Mouse (Mus musculus) ovary, adult 18-20 months (tissue): ENCODE measurements at regions not wholly inside any gene's neighbourhood (a gene's known extent, or its start where the extent isn't known, plus 50 kb on each side); places are given as distances from the start of the nearest gene placed in this dataset.

Experiments
- DNase-seq: peaks from one replicate; pipeline ENCODE4 v3.0.0; 2022; ENCODE audit warnings: low spot score, mixed read lengths

GRCm38 (mm10) chr9:49948546-49948945 is 149.8 kb upstream of the Ncam1 start:
- no peak for DNase-seq

GRCm38 (mm10) chr9:49946857-49947256 is 148.1 kb upstream of the Ncam1 start:
- no peak for DNase-seq

- no peak for DNase-seq
These were observed 137.0 kb upstream of the Ncam1 start for GRCm38 (mm10) chr9:49935555-49936376.

- no peak for DNase-seq
These were observed 129.4 kb upstream of the Ncam1 start for GRCm38 (mm10) chr9:49928041-49928656.

- no peak for DNase-seq
These were observed 128.6 kb upstream of the Ncam1 start for GRCm38 (mm10) chr9:49927281-49927680.

GRCm38 (mm10) chr9:49925796-49926195 is 127.1 kb upstream of the Ncam1 start:
- DNase-seq: no peak

- no peak for DNase-seq
These were observed 125.3 kb upstream of the Ncam1 start for GRCm38 (mm10) chr9:49923981-49924501.

- DNase-seq: no peak
These were observed 124.0 kb upstream of the Ncam1 start for GRCm38 (mm10) chr9:49922770-49923169.

- no peak for DNase-seq
These were observed 123.4 kb upstream of the Ncam1 start for GRCm38 (mm10) chr9:49922162-49922561.

- DNase-seq: no peak
These were observed 122.6 kb upstream of the Ncam1 start for GRCm38 (mm10) chr9:49921306-49921705.

- DNase-seq: no peak
These were observed 116.5 kb upstream of the Ncam1 start for GRCm38 (mm10) chr9:49915046-49915719.

- DNase-seq: no peak
These were observed 115.0 kb upstream of the Ncam1 start for GRCm38 (mm10) chr9:49913677-49914076.

GRCm38 (mm10) chr9:49912306-49912705 is 113.6 kb upstream of the Ncam1 start:
- DNase-seq: no peak

GRCm38 (mm10) chr9:49906306-49906705 is 107.6 kb upstream of the Ncam1 start:
- DNase-seq: no peak

GRCm38 (mm10) chr9:49905703-49906102 is 107.0 kb upstream of the Ncam1 start:
- no peak for DNase-seq

- no peak for DNase-seq
These were observed 100.2 kb upstream of the Ncam1 start for GRCm38 (mm10) chr9:49898947-49899346.

GRCm38 (mm10) chr9:49884516-49885343 is 86.0 kb upstream of the Ncam1 start:
- DNase-seq: no peak

GRCm38 (mm10) chr9:49879361-49880128 is 80.8 kb upstream of the Ncam1 start:
- DNase-seq: no peak

GRCm38 (mm10) chr9:49874881-49875280 is 76.2 kb upstream of the Ncam1 start:
- DNase-seq: no peak

- DNase-seq: no peak
These were observed 74.8 kb upstream of the Ncam1 start for GRCm38 (mm10) chr9:49873550-49873949.

GRCm38 (mm10) chr9:49851522-49851921 is 52.8 kb upstream of the Ncam1 start:
- DNase-seq: no peak
